Mouse (Mus musculus) brain, embryonic 14.5 days (tissue): ENCODE data around the gene Cend1.

Experiments used
- CTCF ChIP-seq: fragments of 200-500 bp; IDR thresholded peaks from 2 replicates; pipeline ENCODE4 v1.5.1; 2012; ENCODE audit warnings: inconsistent platforms, mild to moderate bottlenecking, moderate library complexity, borderline replicate concordance; ENCODE audit not compliant: insufficient read depth, insufficient read length; ENCODE audit errors: extremely low read depth
- POLR2A ChIP-seq: fragments of 200-500 bp; IDR thresholded peaks from 2 replicates; pipeline ENCODE4 v1.6.1; 2012; ENCODE audit warnings: mild to moderate bottlenecking, inconsistent platforms, borderline replicate concordance; ENCODE audit not compliant: poor library complexity, insufficient read depth, insufficient read length, severe bottlenecking; ENCODE audit errors: extremely low read depth

DNA sequence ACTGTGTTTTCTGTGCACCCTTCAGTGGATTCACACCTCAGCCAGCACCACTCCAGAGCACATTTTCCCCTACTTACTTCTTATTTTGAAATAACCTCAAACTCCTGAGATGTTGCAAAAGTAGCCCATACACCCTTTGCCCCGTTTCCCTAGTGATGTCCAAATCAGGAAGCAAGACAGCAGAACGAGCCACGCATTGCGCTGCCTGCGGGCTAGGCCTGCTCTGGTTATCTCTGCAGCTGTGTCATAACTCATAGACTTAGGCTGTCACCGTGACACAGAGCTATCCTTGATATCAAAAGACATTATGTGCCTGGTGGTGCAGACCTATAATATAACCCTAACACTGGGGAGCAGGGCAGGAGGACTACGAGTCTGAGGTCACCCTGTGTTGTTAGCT is 35.1 kb downstream of the Cend1 start:
- TF ChIP-seq POLR2A, result no peak
- TF ChIP-seq CTCF, result no peak
